Mouse (Mus musculus): ENCODE results near the gene Atg7. TPM values are rescaled to one million over a fixed set of nuclear protein-coding genes. Genes with fewer than 3 reads are reported as not detected.

Atg7 gene
- polyA plus RNA-seq, 1 experiment, result 25.3 TPM

- no peak overlapping the region for H3K4me3 ChIP-seq (ENCODE audit: insufficient read depth, low read length)
- H3K4me1 ChIP-seq (ENCODE audit: control insufficient read depth, insufficient read depth, low read length), result peaks cover 9% of the 10 kb centered on the region
- H3K27ac ChIP-seq (ENCODE audit: insufficient read depth, low read length), result no peak overlapping the region
- no peak for TF ChIP-seq CTCF (IDR thresholded peaks at IDR 0.05; ENCODE audit: extremely low read depth, insufficient read depth, low read length)
- TF ChIP-seq POLR2A (IDR thresholded peaks at IDR 0.05; ENCODE audit: extremely low read depth, insufficient read depth, low read length), result no peak
Measured at GRCm38 (mm10) chr6:114862046-114862445, 219.1 kb downstream of the Atg7 start.

GRCm38 (mm10) chr6:114863501-114863900, 220.6 kb downstream of the Atg7 start:
- TF ChIP-seq CTCF (IDR thresholded peaks at IDR 0.05; ENCODE audit: extremely low read depth, insufficient read depth, low read length), result no peak
- TF ChIP-seq POLR2A (IDR thresholded peaks at IDR 0.05; ENCODE audit: extremely low read depth, insufficient read depth, low read length), result no peak
- Histone ChIP-seq H3K27ac (ENCODE audit: insufficient read depth, low read length) (no peak overlapping the region), H3K4me3 (ENCODE audit: insufficient read depth, low read length) (no peak overlapping the region), H3K4me1 (ENCODE audit: control insufficient read depth, insufficient read depth, low read length) (peaks cover 9% of the 10 kb centered on the region)

- Histone ChIP-seq H3K4me1 (ENCODE audit: control insufficient read depth, insufficient read depth, low read length) (peaks cover 6% of the 10 kb centered on the region), H3K27ac (ENCODE audit: insufficient read depth, low read length) (no peak overlapping the region), H3K4me3 (ENCODE audit: insufficient read depth, low read length) (no peak overlapping the region)
- TF ChIP-seq CTCF (IDR thresholded peaks at IDR 0.05; ENCODE audit: extremely low read depth, insufficient read depth, low read length) (no peak), POLR2A (IDR thresholded peaks at IDR 0.05; ENCODE audit: extremely low read depth, insufficient read depth, low read length) (no peak)
Measured at GRCm38 (mm10) chr6:114864421-114864820, 221.5 kb downstream of the Atg7 start.

- peaks cover 6% of the 10 kb centered on the region for H3K4me1 ChIP-seq (ENCODE audit: control insufficient read depth, insufficient read depth, low read length)
- no peak overlapping the region for H3K4me3 ChIP-seq (ENCODE audit: insufficient read depth, low read length)
- TF ChIP-seq CTCF (IDR thresholded peaks at IDR 0.05; ENCODE audit: extremely low read depth, insufficient read depth, low read length) (no peak), POLR2A (IDR thresholded peaks at IDR 0.05; ENCODE audit: extremely low read depth, insufficient read depth, low read length) (no peak)
- no peak overlapping the region for H3K27ac ChIP-seq (ENCODE audit: insufficient read depth, low read length)
Measured at GRCm38 (mm10) chr6:114866078-114866477, 223.2 kb downstream of the Atg7 start.

GRCm38 (mm10) chr6:114866619-114867018, 223.7 kb downstream of the Atg7 start:
- Histone ChIP-seq H3K4me3 (ENCODE audit: insufficient read depth, low read length) (no peak overlapping the region), H3K4me1 (ENCODE audit: control insufficient read depth, insufficient read depth, low read length) (peaks cover 4% of the 10 kb centered on the region), H3K27ac (ENCODE audit: insufficient read depth, low read length) (no peak overlapping the region)
- TF ChIP-seq POLR2A (IDR thresholded peaks at IDR 0.05; ENCODE audit: extremely low read depth, insufficient read depth, low read length) (no peak), CTCF (IDR thresholded peaks at IDR 0.05; ENCODE audit: extremely low read depth, insufficient read depth, low read length) (no peak)

GRCm38 (mm10) chr6:114868656-114869055, 225.8 kb downstream of the Atg7 start:
- Histone ChIP-seq H3K4me1 (ENCODE audit: control insufficient read depth, insufficient read depth, low read length) (peaks cover 7% of the 10 kb centered on the region), H3K4me3 (ENCODE audit: insufficient read depth, low read length) (no peak overlapping the region), H3K27ac (ENCODE audit: insufficient read depth, low read length) (no peak overlapping the region)
- TF ChIP-seq CTCF (IDR thresholded peaks at IDR 0.05; ENCODE audit: extremely low read depth, insufficient read depth, low read length) (no peak), POLR2A (IDR thresholded peaks at IDR 0.05; ENCODE audit: extremely low read depth, insufficient read depth, low read length) (no peak)

GRCm38 (mm10) chr6:114869501-114870076, 226.7 kb downstream of the Atg7 start:
- Histone ChIP-seq H3K4me1 (ENCODE audit: control insufficient read depth, insufficient read depth, low read length) (peaks cover 12% of the 10 kb centered on the region), H3K27ac (ENCODE audit: insufficient read depth, low read length) (no peak overlapping the region), H3K4me3 (ENCODE audit: insufficient read depth, low read length) (no peak overlapping the region)
- TF ChIP-seq POLR2A (IDR thresholded peaks at IDR 0.05; ENCODE audit: extremely low read depth, insufficient read depth, low read length) (no peak), CTCF (IDR thresholded peaks at IDR 0.05; ENCODE audit: extremely low read depth, insufficient read depth, low read length) (no peak)

- TF ChIP-seq POLR2A (IDR thresholded peaks at IDR 0.05; ENCODE audit: extremely low read depth, insufficient read depth, low read length), result no peak
- no peak for TF ChIP-seq CTCF (IDR thresholded peaks at IDR 0.05; ENCODE audit: extremely low read depth, insufficient read depth, low read length)
- Histone ChIP-seq H3K4me1 (ENCODE audit: control insufficient read depth, insufficient read depth, low read length) (peaks cover 18% of the 10 kb centered on the region), H3K27ac (ENCODE audit: insufficient read depth, low read length) (no peak overlapping the region), H3K4me3 (ENCODE audit: insufficient read depth, low read length) (no peak overlapping the region)
Measured at GRCm38 (mm10) chr6:114871010-114871660, 228.2 kb downstream of the Atg7 start.

GRCm38 (mm10) chr6:114873808-114874137, 230.9 kb downstream of the Atg7 start:
- Histone ChIP-seq H3K27ac (ENCODE audit: insufficient read depth, low read length) (peak overlapping the region; percentile 99), H3K4me3 (ENCODE audit: insufficient read depth, low read length) (no peak overlapping the region), H3K4me1 (ENCODE audit: control insufficient read depth, insufficient read depth, low read length) (peaks cover 18% of the 10 kb centered on the region)
- TF ChIP-seq CTCF (IDR thresholded peaks at IDR 0.05; ENCODE audit: extremely low read depth, insufficient read depth, low read length), result no peak

- TF ChIP-seq POLR2A (IDR thresholded peaks at IDR 0.05; ENCODE audit: extremely low read depth, insufficient read depth, low read length), result no peak
- TF ChIP-seq CTCF (IDR thresholded peaks at IDR 0.05; ENCODE audit: extremely low read depth, insufficient read depth, low read length), result no peak
- Histone ChIP-seq H3K4me1 (ENCODE audit: control insufficient read depth, insufficient read depth, low read length) (peaks cover 18% of the 10 kb centered on the region), H3K27ac (ENCODE audit: insufficient read depth, low read length) (peak overlapping the region; percentile 99), H3K4me3 (ENCODE audit: insufficient read depth, low read length) (peak overlapping the region; percentile 39)
Measured at GRCm38 (mm10) chr6:114874138-114874928, 231.4 kb downstream of the Atg7 start.

All from cortical plate, adult 2 months (tissue).